Mouse (Mus musculus): ENCODE results near the gene Gm49369.

- TF ChIP-seq EP300 (optimal IDR thresholded peaks at IDR 0.05) (no peak), CTCF (IDR thresholded peaks at IDR 0.05; ENCODE audit: low read depth) (no peak)
These were observed 58.9 kb downstream of the Gm49369 start for GRCm38 (mm10) chr7:142323396-142324117.
